Mouse (Mus musculus) intestine, embryonic 14.5 days (tissue): ENCODE results near the gene Lyrm1. TPM values are rescaled to one million over a fixed set of nuclear protein-coding genes. Genes with fewer than 3 reads are reported as not detected.

Source experiments
- ATAC-seq: fragments of 200-750 bp; cut with Nextera tagmentation; replicated peaks from 2 replicates; pipeline ENCODE4 v1.8.0; 2017; ENCODE audit warnings: low read depth, moderate number of reproducible peaks, moderate TSS enrichment, moderate library complexity; ENCODE audit not compliant: low FRiP score, low TSS enrichment
- DNase-seq: peaks from one replicate; pipeline ENCODE4 v3.0.0-alpha.2; 2018; ENCODE audit warnings: low spot score
- H3K27ac ChIP-seq: fragments of 300-500 bp; sonication (generic); 2 replicates; pipeline ENCODE4 v1.5.1; 2014; ENCODE audit warnings: low read depth, mild to moderate bottlenecking, control low read depth
- H3K27me3 ChIP-seq: fragments of 300-500 bp; sonication (generic); replicated peaks from 2 replicates; pipeline ENCODE4 v1.6.1; 2014; ENCODE audit warnings: low read length, control low read depth; ENCODE audit not compliant: control insufficient read depth, insufficient read depth
- H3K36me3 ChIP-seq: fragments of 300-500 bp; sonication (generic); 2 replicates; pipeline ENCODE4 v1.6.1; 2014; ENCODE audit warnings: low read length, control low read depth; ENCODE audit not compliant: control insufficient read depth, insufficient read depth
- H3K4me1 ChIP-seq: fragments of 300-500 bp; sonication (generic); replicated peaks from 2 replicates; pipeline ENCODE4 v1.6.1; 2014; ENCODE audit warnings: low read length, control low read depth, mixed read lengths; ENCODE audit not compliant: control insufficient read depth, insufficient read depth
- H3K4me2 ChIP-seq: fragments of 300-500 bp; sonication (generic); 2 replicates; pipeline ENCODE4 v1.6.1; 2014; ENCODE audit warnings: low read length
- H3K4me3 ChIP-seq: fragments of 300-500 bp; sonication (generic); 2 replicates; pipeline ENCODE4 v1.5.1; 2014; ENCODE audit warnings: low read depth, low read length, control low read depth, mixed read lengths
- H3K9ac ChIP-seq: fragments of 300-500 bp; sonication (generic); 2 replicates; pipeline ENCODE4 v1.6.1; 2014; ENCODE audit warnings: mild to moderate bottlenecking, low read length
- H3K9me3 ChIP-seq: fragments of 300-500 bp; sonication (generic); 2 replicates; pipeline ENCODE4 v1.6.1; 2016; ENCODE audit warnings: low read length, control low read depth; ENCODE audit not compliant: control insufficient read depth
- WGBS: fragments of 180-500 bp; shearing (Covaris S2); extraction: QIAGEN DNeasy Blood & Tissue Kit; methylation state at CpG from one replicate; pipeline ENCODE4 v1.1.7; 2014; 5-methylcytosine and 5-hydroxymethylcytosine counted together
- polyA plus RNA-seq: library from polyadenylated mRNA; unstranded; fragments of >200 nt; fragmentation: Nextera tagmentation; extraction: Ambion mirVana; gene quantifications from 2 replicates; pipeline ENCODE4 v1.2.1, GENCODE M21; 2014

The Lyrm1 gene
- polyA plus RNA-seq, 1 experiment from 2014 or later, result 8.0 TPM

- Histone ChIP-seq H3K4me3 (no peak overlapping the region), H3K27ac (no peak overlapping the region), H3K4me2 (no peak overlapping the region), H3K9ac (no peak overlapping the region), H3K9me3 (no peaks in the 10 kb centered on the region), H3K27me3 (no peaks in the 10 kb centered on the region), H3K4me1 (no peaks in the 10 kb centered on the region), H3K36me3 (peaks cover 8% of the 10 kb centered on the region; the same call in 1 of the 2 replicates)
- ATAC-seq, result no peak
- DNase-seq, result no peak
- WGBS, result 50% methylated on average over 3 of the region's 3 CpGs
Measured at GRCm38 (mm10) chr7:119875776-119876440, 19.8 kb upstream of the Lyrm1 start.

- Histone ChIP-seq H3K27ac (no peak overlapping the region), H3K9me3 (no peaks in the 10 kb centered on the region), H3K27me3 (no peaks in the 10 kb centered on the region), H3K4me2 (no peak overlapping the region), H3K4me1 (no peaks in the 10 kb centered on the region), H3K4me3 (no peak overlapping the region), H3K36me3 (peaks cover 8% of the 10 kb centered on the region; the same call in 1 of the 2 replicates), H3K9ac (no peak overlapping the region)
- DNase-seq, result no peak
- 92% methylated on average over 4 of the region's 4 CpGs for WGBS
- no peak for ATAC-seq
Measured at GRCm38 (mm10) chr7:119879171-119879570, 16.5 kb upstream of the Lyrm1 start.

DNA sequence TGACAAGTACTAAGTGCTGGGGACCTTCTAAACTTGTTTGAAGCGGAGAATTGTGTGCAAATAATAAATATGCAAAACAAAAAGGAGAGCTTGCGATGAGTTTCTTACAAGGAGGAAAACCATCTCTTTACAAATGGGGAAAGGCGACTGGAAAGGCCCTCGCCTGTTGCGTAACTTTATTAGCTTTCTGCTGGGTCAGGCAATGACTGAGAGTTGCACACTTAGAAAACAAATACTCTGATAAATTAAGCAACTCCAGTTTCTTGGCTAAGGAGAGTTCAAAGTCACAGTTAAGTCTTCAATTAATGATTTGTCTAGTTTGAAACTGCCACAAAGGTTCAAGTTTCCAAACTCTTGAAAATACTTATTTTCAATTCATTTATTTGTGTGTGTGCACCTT, 15.3 kb upstream of the Lyrm1 start:
- no peaks in the 10 kb centered on the region for H3K4me1 ChIP-seq
- no peak overlapping the region for H3K4me2 ChIP-seq
- H3K9ac ChIP-seq, result no peak overlapping the region
- no peak overlapping the region for H3K27ac ChIP-seq
- DNase-seq, result no peak
- WGBS, result 87% methylated on average over 5 of the region's 5 CpGs
- no peaks in the 10 kb centered on the region for H3K27me3 ChIP-seq
- peaks cover 8% of the 10 kb centered on the region; the same call in 1 of the 2 replicates for H3K36me3 ChIP-seq
- no peaks in the 10 kb centered on the region for H3K9me3 ChIP-seq
- H3K4me3 ChIP-seq, result no peak overlapping the region
- ATAC-seq, result no peak

DNA sequence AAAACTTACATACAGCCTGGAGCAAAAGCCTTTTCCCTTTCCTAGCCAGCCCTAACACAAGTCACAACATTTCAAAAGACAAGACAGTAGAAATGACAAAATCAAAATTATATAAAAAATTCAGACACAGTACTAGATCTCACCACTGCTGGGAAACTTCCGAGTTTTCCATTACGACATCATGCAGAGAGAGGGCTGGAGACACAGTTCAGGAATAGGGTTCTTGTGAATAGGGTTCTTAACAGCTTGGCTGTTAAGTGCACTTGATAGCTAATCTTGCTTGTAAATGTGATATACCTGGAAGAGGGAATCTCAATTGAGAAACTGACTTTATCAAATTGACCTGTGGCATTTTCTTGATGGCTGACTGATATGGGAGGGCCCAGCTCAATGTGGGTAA, 14.4 kb upstream of the Lyrm1 start:
- no peaks in the 10 kb centered on the region for H3K27me3 ChIP-seq
- DNase-seq (no peak), ATAC-seq (no peak)
- whole genome bisulfite sequencing, result 89% methylated on average over 2 of the region's 2 CpGs
- peaks cover 8% of the 10 kb centered on the region; the same call in 1 of the 2 replicates for H3K36me3 ChIP-seq
- H3K4me1 ChIP-seq, result no peaks in the 10 kb centered on the region
- no peak overlapping the region for H3K4me3 ChIP-seq
- H3K9ac ChIP-seq, result no peak overlapping the region
- H3K4me2 ChIP-seq, result no peak overlapping the region
- H3K27ac ChIP-seq, result no peak overlapping the region
- H3K9me3 ChIP-seq, result no peaks in the 10 kb centered on the region

DNA sequence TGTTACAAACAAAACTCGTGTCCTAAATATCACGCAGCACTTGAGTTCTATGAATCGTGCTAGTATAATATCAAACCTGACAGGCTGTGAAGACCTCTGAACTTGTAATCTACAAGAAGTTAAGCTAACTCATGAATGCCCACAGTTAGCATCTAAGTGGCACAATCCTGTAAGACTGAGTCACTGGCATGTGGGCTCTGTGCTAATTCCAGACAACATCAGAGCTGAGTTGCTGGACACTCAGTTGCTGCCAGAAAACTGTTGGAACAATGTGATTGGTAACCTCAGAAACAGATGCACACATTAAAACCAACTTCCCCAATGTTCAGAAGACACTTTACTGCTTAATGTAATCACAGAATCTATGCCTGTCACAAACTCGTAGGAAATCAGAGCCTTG, 7.8 kb upstream of the Lyrm1 start:
- 90% methylated on average over 4 of the region's 4 CpGs for WGBS
- ATAC-seq, result no peak

DNA sequence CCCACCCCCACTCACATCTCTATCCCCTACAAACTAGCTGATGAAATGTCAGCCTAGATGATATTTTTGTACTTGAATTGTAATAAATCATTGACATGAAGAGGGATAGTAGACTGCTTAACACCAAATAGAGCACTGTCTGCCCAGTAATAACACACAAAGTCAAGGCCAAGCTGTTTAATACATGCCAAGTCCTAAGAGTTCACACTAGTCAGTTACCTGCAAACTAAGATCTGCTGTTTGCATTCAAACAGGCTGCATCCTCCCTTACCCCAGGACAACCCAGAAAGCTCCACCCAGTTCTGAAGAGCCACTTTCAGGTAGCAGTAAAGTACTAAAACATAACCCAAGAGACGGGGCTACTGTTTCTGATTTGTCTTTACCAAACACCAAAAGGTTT, 3.5 kb upstream of the Lyrm1 start:
- Histone ChIP-seq H3K9me3 (no peaks in the 10 kb centered on the region), H3K4me1 (peaks cover 16% of the 10 kb centered on the region; the same call in 1 of the 2 replicates), H3K4me2 (no peak overlapping the region), H3K4me3 (no peak overlapping the region), H3K9ac (no peak overlapping the region), H3K27me3 (no peaks in the 10 kb centered on the region), H3K27ac (no peak overlapping the region), H3K36me3 (no peaks in the 10 kb centered on the region)
- no peak for ATAC-seq
- 85% methylated on average over 1 of the region's 1 CpGs for WGBS
- no peak for DNase-seq

More for the DNA sequence above, 7.8 kb upstream of the Lyrm1 start:
- Histone ChIP-seq H3K27ac (no peak overlapping the region), H3K4me3 (no peak overlapping the region), H3K9ac (no peak overlapping the region), H3K4me2 (no peak overlapping the region), H3K4me1 (no peaks in the 10 kb centered on the region), H3K36me3 (no peaks in the 10 kb centered on the region), H3K27me3 (no peaks in the 10 kb centered on the region), H3K9me3 (no peaks in the 10 kb centered on the region)
- DNase-seq, result no peak

DNA sequence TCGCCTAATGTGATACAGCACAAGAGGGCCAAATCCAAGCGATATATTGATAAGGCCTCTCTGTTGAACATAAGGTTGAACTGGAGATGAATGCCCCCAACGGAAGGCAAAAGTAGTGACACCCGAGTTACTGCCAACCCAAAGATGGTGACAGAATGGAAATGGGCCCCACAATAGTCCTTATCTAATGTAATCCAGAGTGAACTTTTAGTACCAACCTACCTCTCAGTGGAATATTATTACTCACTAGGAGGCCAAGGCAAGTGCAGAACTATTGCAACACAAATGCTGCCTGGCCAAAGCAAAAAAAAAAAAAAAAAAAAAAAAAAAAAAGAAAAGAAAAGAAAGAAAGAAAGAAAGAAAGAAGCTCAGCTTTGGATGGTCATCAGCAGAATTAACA, 2.9 kb upstream of the Lyrm1 start:
- no peaks in the 10 kb centered on the region for H3K27me3 ChIP-seq
- H3K9me3 ChIP-seq, result no peaks in the 10 kb centered on the region
- no peak overlapping the region for H3K9ac ChIP-seq
- peaks cover 16% of the 10 kb centered on the region; the same call in 1 of the 2 replicates for H3K4me1 ChIP-seq
- DNase-seq (no peak), ATAC-seq (no peak)
- H3K36me3 ChIP-seq, result no peaks in the 10 kb centered on the region
- H3K27ac ChIP-seq, result no peak overlapping the region
- no peak overlapping the region for H3K4me3 ChIP-seq
- WGBS, result 93% methylated on average over 4 of the region's 4 CpGs
- no peak overlapping the region for H3K4me2 ChIP-seq

DNA sequence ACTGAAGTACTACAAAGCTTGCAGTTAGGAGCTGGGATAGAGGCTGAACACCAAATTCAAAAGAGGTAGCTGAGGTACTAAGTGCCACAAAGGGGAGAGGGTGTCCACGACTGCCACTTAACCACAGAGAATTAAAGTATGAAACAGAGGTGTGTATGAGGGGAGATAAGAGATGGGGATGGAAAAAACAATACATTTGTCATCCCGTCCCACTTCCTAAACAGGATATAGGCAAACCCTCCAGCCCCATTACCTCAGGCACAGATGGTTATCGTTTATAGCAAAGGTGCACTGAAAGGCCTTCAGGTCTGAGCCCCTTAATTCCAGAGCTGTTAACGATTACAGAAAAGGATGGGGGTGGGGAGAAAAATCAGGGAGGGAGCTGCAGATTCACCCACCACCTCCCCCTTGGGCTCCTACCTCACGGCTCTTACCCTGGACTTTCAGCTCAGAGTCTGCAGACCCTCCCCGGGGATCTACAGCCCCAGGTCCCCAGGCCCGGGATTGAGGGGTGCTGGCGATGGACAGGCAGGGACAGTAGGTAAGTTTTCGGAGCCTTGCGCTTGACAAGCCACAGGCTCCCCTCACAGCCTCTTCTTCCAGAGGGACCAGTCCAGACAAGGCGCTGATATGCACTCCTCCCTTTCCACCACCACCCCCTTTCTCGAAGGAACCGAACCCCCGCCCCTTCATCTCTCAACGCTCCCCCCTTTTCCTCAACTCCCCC, 680 bp upstream of the Lyrm1 start:
- H3K4me1 ChIP-seq, result peaks cover 16% of the 10 kb centered on the region; the same call in 1 of the 2 replicates
- DNase-seq (peak; percentile 52), ATAC-seq (peak; percentile 59)
- peak overlapping the region; percentile 63 for H3K4me2 ChIP-seq
- H3K27me3 ChIP-seq, result no peaks in the 10 kb centered on the region
- peak overlapping the region; percentile 72 for H3K4me3 ChIP-seq
- H3K9me3 ChIP-seq, result no peaks in the 10 kb centered on the region
- H3K27ac ChIP-seq, result peak overlapping the region; percentile 96; the same call in 1 of the 2 replicates
- H3K36me3 ChIP-seq, result no peaks in the 10 kb centered on the region
- 1% methylated on average over 15 of the region's 15 CpGs for WGBS
- H3K9ac ChIP-seq, result peak overlapping the region; percentile 76
